Mouse (Mus musculus): ENCODE results near the gene Grid2ip.

- TF ChIP-seq EP300 (IDR thresholded peaks at IDR 0.05; ENCODE audit: low read length) (no peak), CTCF (conservative IDR thresholded peaks at IDR 0.05 in 1 of 2, IDR thresholded peaks at IDR 0.05 in 1 of 2; ENCODE audit: low read depth in 2 of 2, low read length in 2 of 2) (no peak), MXI1 (IDR thresholded peaks at IDR 0.05; ENCODE audit: low read depth, low read length) (no peak), POLR2AphosphoS2 (IDR thresholded peaks at IDR 0.05; ENCODE audit: low read depth, low read length) (no peak), CHD1 (IDR thresholded peaks at IDR 0.05; ENCODE audit: low read depth, low read length) (no peak), JUN (IDR thresholded peaks at IDR 0.05; ENCODE audit: insufficient read depth, low read depth, low read length) (no peak), HCFC1 (IDR thresholded peaks at IDR 0.05; ENCODE audit: low read depth, low read length) (no peak), MAX (IDR thresholded peaks at IDR 0.05; ENCODE audit: low read length) (no peak), ZMIZ1 (IDR thresholded peaks at IDR 0.05; ENCODE audit: low read depth, low read length) (no peak), ELF1 (IDR thresholded peaks at IDR 0.05; ENCODE audit: low read depth, low read length) (no peak), ZC3H11A (IDR thresholded peaks at IDR 0.05; ENCODE audit: low read depth, low read length) (no peak), USF1 (IDR thresholded peaks at IDR 0.05; ENCODE audit: low read depth, low read length) (no peak), E2F4 (IDR thresholded peaks at IDR 0.05; ENCODE audit: insufficient replicate concordance, low read depth, low read length) (no peak)
Measured at GRCm38 (mm10) chr5:143367931-143368330, 10.8 kb downstream of the Grid2ip start.

All from CH12.LX (cell line).